Comparison of ENCODE assay signal across 17 mouse cellular contexts in the genomic region with DNA sequence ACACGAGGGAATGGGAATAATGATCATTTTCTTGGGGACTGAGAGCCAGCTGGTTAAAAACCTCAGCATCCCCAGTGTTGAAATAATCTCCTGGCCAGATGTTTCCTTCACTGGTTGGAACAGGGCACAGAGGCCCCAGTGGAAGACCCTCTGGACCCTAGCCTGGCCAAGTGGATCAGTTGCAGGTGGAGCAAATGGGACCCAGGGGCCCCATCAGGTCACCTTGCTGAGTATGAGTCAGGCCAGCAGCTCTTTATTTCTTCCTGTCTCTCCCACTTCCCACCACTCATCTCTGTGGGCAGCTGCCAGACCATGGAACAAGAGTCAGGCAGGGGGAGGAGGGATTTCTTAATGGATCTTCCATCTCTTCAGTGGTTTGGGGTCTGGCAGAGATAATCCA. TPM values are rescaled to one million over a fixed set of nuclear protein-coding genes. Genes with fewer than 3 reads are reported as not detected.
"Had no signal": no experiment of that assay in that cellular context is flagged by ENCODE, and none has a peak within 500 bp of the region (broad histone marks: within the 10 kb centered on the region; RNA-seq: fewer than 3 reads in every experiment).

No protein-coding gene starts in this region.

- H3K4me1 ChIP-seq: kidney, embryonic 15.5 days; liver, embryonic 13.5 days; midbrain, embryonic 13.5 days; neural tube, embryonic 12.5 days; stomach, embryonic 15.5 days had no signal

- H3K27ac ChIP-seq: kidney, embryonic 15.5 days; left cerebral cortex, adult 2 months; liver, embryonic 13.5 days; midbrain, embryonic 13.5 days; neural tube, embryonic 12.5 days; stomach, embryonic 15.5 days had no signal

- H3K27me3 ChIP-seq: liver, embryonic 13.5 days; midbrain, embryonic 13.5 days; neural tube, embryonic 12.5 days; stomach, embryonic 15.5 days had no signal

- H3K9ac ChIP-seq: kidney, embryonic 15.5 days; liver, embryonic 13.5 days; liver, postnatal 0 days; midbrain, embryonic 13.5 days; neural tube, embryonic 12.5 days; stomach, embryonic 15.5 days had no signal

- H3K9me3 ChIP-seq: kidney, embryonic 15.5 days; liver, embryonic 13.5 days; midbrain, embryonic 13.5 days; neural tube, embryonic 12.5 days; stomach, embryonic 15.5 days had no signal

- ATAC-seq: intestine, embryonic 16.5 days; liver, postnatal 0 days; midbrain, embryonic 13.5 days had no signal

- H3K4me2 ChIP-seq: kidney, embryonic 15.5 days; liver, embryonic 13.5 days; midbrain, embryonic 13.5 days; neural tube, embryonic 12.5 days; stomach, embryonic 15.5 days had no signal

- H3K4me3 ChIP-seq: kidney, embryonic 15.5 days; left cerebral cortex, adult 2 months; liver, embryonic 13.5 days; midbrain, embryonic 13.5 days; myocyte; neural tube, embryonic 12.5 days; stomach, embryonic 15.5 days had no signal

- H3K36me3 ChIP-seq: kidney, embryonic 15.5 days; liver, embryonic 13.5 days; midbrain, embryonic 13.5 days; neural tube, embryonic 12.5 days; stomach, embryonic 15.5 days had no signal

- DNase-seq: kidney, adult 2 months; kidney, postnatal 14 days; liver; liver, embryonic 13.5 days; liver, postnatal 0 days; right cerebral cortex, postnatal 14 days; thymus, adult 2 months; thymus, postnatal 36 days had no signal

RNA-seq across cellular contexts. Expression of a gene that starts 12.7 kb away (rescaled TPM):
- total RNA-seq: megakaryocyte-erythroid progenitor cell, adult 5-6 weeks had no signal
- polyA plus RNA-seq: liver, postnatal 0 days; testis, adult 2 months had no signal
